Mouse (Mus musculus): ENCODE results near the gene Rbp3.
A peak's percentile ranks its signal among the peaks of the same experiment; 100 is the strongest.

The Rbp3 gene

GRCm38 (mm10) chr14:33977748-33978147 is 23.9 kb downstream of the Rbp3 start:
- no peak for DNase-seq

- DNase-seq, result peak in 1 of 2 experiments; percentile 41
Measured at GRCm38 (mm10) chr14:33978604-33979059, 24.8 kb downstream of the Rbp3 start, which contains the start of gene Zfp488. Zfp488 (minus strand) TSS chr14:33978764.

GRCm38 (mm10) chr14:33989201-33989600 is 35.4 kb downstream of the Rbp3 start:
- DNase-seq, result no peak

GRCm38 (mm10) chr14:33991971-33992370 is 38.2 kb downstream of the Rbp3 start:
- peak; percentile 82 to 89 for DNase-seq

- DNase-seq, result no peak
Measured at GRCm38 (mm10) chr14:33993051-33993450, 39.2 kb downstream of the Rbp3 start.

GRCm38 (mm10) chr14:33993521-33994289 is 39.9 kb downstream of the Rbp3 start:
- DNase-seq, result no peak

- no peak for DNase-seq
Measured at GRCm38 (mm10) chr14:33997427-33997826, 43.6 kb downstream of the Rbp3 start.

GRCm38 (mm10) chr14:34000076-34000475 is 46.3 kb downstream of the Rbp3 start:
- no peak for DNase-seq

GRCm38 (mm10) chr14:34001445-34001844 is 47.6 kb downstream of the Rbp3 start:
- DNase-seq, result no peak

- no peak for DNase-seq
Measured at GRCm38 (mm10) chr14:34002358-34002757, 48.6 kb downstream of the Rbp3 start.

Measured in cerebellum, postnatal 25 days (tissue).